Mouse (Mus musculus) MEL (cell line): ENCODE data around the gene Sars2.
A peak's percentile ranks its signal among the peaks of the same experiment; 100 is the strongest.

Source experiments
- CHD1 ChIP-seq: IDR thresholded peaks from 2 replicates; pipeline ENCODE4 v1.6.1; 2012; ENCODE audit warnings: low read depth, mild to moderate bottlenecking, inconsistent platforms, low read length, improper control_type of control experiment
- CTCF ChIP-seq, 3 experiments: IDR thresholded peaks in 2 of 3; conservative IDR thresholded peaks in 1 of 3; 2 replicates each; pipeline ENCODE4 v1.5.1; 2011 to 2012; ENCODE audit warnings: low read length in 3 of 3, low read depth in 2 of 3, mild to moderate bottlenecking in 2 of 3, improper control_type of control experiment in 1 of 3, inconsistent platforms in 1 of 3, mixed read lengths in 1 of 3, moderate library complexity in 1 of 3; ENCODE audit not compliant: control insufficient read depth in 1 of 3, insufficient read depth in 1 of 3, poor library complexity in 1 of 3, severe bottlenecking in 1 of 3
- MAZ ChIP-seq: IDR thresholded peaks from 2 replicates; pipeline ENCODE4 v1.6.1; 2012; ENCODE audit warnings: low read depth, mild to moderate bottlenecking, inconsistent platforms, low read length, improper control_type of control experiment
- MYC ChIP-seq: IDR thresholded peaks from 2 replicates; pipeline ENCODE4 v1.6.1; 2011; ENCODE audit warnings: low read depth, mild to moderate bottlenecking, low read length, improper control_type of control experiment, moderate library complexity
- POLR2A ChIP-seq, 2 experiments: IDR thresholded peaks; 2 replicates each; pipeline ENCODE4 v1.6.1; 2011 to 2012; ENCODE audit warnings: low read length in 2 of 2, mild to moderate bottlenecking in 2 of 2, control low read depth in 1 of 2, improper control_type of control experiment in 1 of 2, low read depth in 1 of 2, moderate library complexity in 1 of 2; ENCODE audit not compliant: control insufficient read depth in 1 of 2, insufficient read depth in 1 of 2, poor library complexity in 1 of 2
- POLR2AphosphoS2 ChIP-seq: IDR thresholded peaks from 2 replicates; pipeline ENCODE4 v1.6.1; 2011; ENCODE audit warnings: low read length, improper control_type of control experiment
- ZKSCAN1 ChIP-seq: IDR thresholded peaks from 2 replicates; pipeline ENCODE4 v1.6.1; 2012; ENCODE audit warnings: low read depth, mild to moderate bottlenecking, inconsistent platforms, low read length, improper control_type of control experiment, moderate library complexity

GRCm38 (mm10) chr7:28790066-28790806, 48.4 kb downstream of the Sars2 start:
- TF ChIP-seq POLR2AphosphoS2 (no peak), MYC (no peak), CTCF (IDR thresholded peaks at IDR 0.05 in 2 of 3, conservative IDR thresholded peaks at IDR 0.05 in 1 of 3; ENCODE audit: control insufficient read depth in 1 of 3, insufficient read depth in 1 of 3, low read depth in 2 of 3, low read length in 3 of 3, poor library complexity in 1 of 3, severe bottlenecking in 1 of 3) (peak in 2 of 3 experiments; percentile 31 to 32; a peak in 3 of 6 replicates), CHD1 (no peak), POLR2A (IDR thresholded peaks at IDR 0.05; ENCODE audit: control insufficient read depth in 1 of 2, insufficient read depth in 1 of 2, low read depth in 1 of 2, low read length in 2 of 2, poor library complexity in 1 of 2) (no peak), ZKSCAN1 (no peak), MAZ (no peak)
